Mouse (Mus musculus): ENCODE data around the gene Foxp3.

Gene Foxp3

GRCm38 (mm10) chrX:7573176-7574086 lies at the start of gene Foxp3:
Gene Foxp3, plus strand, starts transcription at chrX:7573644.
- peak; percentile 7 for DNase-seq (ENCODE audit: low spot score)

- DNase-seq (ENCODE audit: low spot score), result no peak
Measured at GRCm38 (mm10) chrX:7524961-7525360, 48.5 kb upstream of the Foxp3 start.

- no peak for DNase-seq (ENCODE audit: low spot score)
Measured at GRCm38 (mm10) chrX:7553474-7553873, 20.0 kb upstream of the Foxp3 start.

- DNase-seq (ENCODE audit: low spot score), result no peak
Measured at GRCm38 (mm10) chrX:7563076-7563475, 10.4 kb upstream of the Foxp3 start.

GRCm38 (mm10) chrX:7566352-7566751 lies 7.1 kb upstream of the Foxp3 start:
- DNase-seq (ENCODE audit: low spot score), result no peak

DNA sequence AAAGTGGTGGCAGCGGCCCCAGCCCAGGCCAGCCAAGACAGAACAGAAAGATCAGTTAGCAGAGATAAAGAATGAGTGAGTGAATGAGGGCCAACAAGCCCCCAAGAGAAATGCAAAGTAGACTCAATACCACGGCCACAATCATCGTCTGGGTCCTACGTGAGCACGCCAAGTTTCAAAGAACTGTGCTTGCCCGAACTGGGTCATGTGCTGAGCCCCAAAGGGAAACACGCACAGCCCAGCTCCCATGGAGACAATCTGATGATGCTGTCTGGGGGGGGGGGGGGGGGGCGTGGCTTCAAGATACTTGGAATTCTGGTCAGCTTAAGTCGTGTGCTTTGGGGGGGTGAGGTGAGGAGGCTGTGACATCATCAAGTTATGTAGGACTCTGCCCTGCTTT lies 6.0 kb upstream of the Foxp3 start:
- no peak for DNase-seq (ENCODE audit: low spot score)

DNA sequence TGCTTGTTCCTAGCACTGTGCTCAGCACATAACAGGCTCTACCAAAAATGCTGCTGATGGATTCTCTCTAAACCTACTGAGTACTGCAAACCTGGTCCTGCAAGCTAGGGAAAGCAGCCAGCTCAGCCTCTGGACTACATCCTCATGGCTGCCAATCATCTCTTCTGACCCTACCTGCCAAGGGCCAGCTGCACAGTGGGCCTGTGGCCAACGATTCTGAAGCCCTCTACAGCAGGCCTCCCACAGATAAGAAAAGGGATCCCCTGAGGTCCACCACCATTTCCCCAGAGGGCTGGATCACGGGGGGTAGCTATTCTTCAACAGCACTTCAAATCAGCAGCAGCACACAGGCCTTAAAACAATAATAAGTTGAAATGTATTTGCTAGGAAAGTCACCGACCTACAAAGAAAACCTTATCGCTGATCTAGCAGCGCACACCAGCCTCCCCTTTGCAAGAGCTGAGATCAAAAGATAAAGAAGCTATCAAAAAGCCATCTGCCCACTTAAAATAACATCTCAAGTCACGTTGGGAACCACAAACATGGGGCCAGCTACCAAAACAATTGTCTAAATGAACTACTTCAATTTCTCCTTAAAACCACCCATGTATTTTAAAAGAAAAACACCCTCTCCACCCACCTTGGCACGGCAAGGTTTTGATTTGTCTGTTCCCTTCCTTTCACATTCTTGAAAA lies 2.8 kb upstream of the Foxp3 start:
- no peak for DNase-seq (ENCODE audit: low spot score)

GRCm38 (mm10) chrX:7571565-7572136 lies 1.8 kb upstream of the Foxp3 start:
- DNase-seq (ENCODE audit: low spot score), result no peak

- no peak for DNase-seq (ENCODE audit: low spot score)
Measured at GRCm38 (mm10) chrX:7572466-7572865, 978 bp upstream of the Foxp3 start.

DNA sequence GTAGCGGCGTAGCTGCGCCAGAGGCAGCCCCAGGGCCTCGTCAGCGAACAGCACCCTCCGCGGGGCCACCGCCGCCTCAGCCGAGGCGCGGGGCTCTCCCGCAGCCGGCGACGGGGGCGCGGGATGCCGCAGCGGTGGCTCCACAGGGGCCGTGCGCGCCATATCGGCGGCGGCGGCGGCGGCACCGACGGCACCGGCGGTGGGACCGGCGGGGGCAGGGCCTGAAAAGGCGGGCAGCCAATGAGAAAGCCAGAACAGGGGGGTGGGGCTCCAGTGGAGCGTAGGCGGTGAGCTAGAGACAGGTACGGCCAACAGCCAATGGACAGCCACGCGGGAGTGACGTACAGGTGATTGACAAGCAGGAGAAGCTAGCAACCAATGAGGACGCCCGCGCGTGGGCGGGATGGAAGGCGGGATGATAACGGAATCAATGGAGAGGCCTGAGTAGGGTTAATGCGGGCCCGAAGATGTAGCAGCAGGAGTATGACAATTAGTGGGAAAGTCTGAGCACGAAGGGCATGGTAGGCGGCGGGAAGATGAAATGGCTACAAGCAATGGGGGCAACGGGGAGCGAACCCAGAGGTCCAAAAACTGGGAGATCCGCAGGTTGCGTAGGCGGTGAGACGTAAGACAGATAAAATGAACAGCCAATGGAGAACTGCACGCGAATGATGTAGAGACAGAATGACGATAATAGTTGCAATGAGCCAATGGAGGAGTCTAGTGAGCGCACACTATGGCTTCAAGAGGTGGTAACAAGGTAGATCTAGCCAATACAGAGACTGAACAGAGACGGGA lies 842 bp downstream of the Foxp3 start, which contains the start of gene Ppp1r3f:
Gene Ppp1r3f (minus strand): TSS at position 197 of the 798 bp plus-strand sequence.
- DNase-seq (ENCODE audit: low spot score), result peak; percentile 65

- no peak for DNase-seq (ENCODE audit: low spot score)
Measured at GRCm38 (mm10) chrX:7574885-7575231, 1.4 kb downstream of the Foxp3 start.

DNA sequence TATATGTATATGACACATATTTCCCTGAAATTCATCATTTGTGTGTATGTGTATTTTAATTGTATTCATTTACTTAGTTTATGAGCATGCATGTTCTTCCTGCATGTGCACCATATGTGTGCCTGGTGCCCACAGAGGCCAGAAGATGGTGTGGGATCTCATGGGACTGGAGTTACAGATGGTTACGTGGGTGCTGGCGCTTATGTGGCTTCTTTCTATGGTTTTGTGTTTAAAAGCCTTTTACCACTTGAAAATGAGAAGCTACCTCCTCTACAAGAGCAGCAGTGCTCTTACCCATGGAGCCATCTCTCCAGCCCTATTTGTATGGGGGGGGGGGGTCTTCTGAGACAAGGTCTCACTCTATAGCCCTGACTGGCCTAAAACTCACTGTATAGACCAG lies 7.7 kb downstream of the Foxp3 start:
- DNase-seq (ENCODE audit: low spot score), result no peak

DNA sequence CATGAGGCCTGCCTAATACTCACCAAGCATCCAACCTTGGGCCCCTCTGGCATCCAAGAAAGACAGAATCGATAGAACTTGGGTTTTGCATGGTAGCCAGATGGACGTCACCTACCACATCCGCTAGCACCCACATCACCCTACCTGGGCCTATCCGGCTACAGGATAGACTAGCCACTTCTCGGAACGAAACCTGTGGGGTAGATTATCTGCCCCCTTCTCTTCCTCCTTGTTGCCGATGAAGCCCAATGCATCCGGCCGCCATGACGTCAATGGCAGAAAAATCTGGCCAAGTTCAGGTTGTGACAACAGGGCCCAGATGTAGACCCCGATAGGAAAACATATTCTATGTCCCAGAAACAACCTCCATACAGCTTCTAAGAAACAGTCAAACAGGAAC lies 10.4 kb downstream of the Foxp3 start:
- DNase-seq (ENCODE audit: low spot score), result no peak

- no peak for DNase-seq (ENCODE audit: low spot score)
Measured at GRCm38 (mm10) chrX:7586356-7586755, 12.9 kb downstream of the Foxp3 start.

DNA sequence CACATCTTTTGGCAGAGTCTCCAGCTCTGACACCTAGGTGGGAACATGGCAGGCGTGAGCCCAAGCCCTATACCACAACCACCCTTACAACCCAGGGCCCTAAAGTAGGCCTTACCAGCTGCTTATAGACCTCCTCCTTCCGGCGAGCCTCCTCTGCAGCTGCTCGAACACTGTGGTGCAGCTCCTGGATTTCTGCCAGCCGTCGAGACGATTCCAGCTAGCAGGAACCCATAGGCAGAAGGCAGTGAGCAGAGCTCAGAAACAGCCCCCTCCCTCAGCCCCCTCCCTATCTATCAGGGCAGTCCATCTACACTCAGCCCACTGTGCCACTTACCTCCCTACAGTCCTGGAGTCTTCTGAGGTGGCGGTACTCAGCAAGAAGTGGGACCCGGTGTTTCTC lies 21.9 kb downstream of the Foxp3 start:
- DNase-seq (ENCODE audit: low spot score), result no peak

DNA sequence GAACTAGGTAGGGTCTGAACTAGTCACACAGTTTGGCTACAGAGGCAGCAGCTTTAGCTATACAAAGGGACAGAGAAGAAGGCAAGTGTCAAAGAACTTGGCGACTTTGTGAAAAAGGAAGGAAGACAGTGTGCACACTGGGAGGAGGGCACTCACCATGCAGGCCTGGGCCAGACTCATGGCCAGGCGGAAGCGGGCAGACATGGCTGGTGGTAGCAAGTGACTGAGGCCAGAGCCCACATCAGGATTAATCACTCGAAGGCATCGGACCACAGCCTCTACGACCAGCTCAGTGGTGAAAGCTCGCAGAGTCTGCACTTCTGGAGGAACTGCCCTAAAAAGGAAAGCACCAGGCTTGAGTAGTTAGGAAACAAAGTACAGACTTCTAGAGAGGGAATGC lies 30.6 kb downstream of the Foxp3 start:
- no peak for DNase-seq (ENCODE audit: low spot score)

DNA sequence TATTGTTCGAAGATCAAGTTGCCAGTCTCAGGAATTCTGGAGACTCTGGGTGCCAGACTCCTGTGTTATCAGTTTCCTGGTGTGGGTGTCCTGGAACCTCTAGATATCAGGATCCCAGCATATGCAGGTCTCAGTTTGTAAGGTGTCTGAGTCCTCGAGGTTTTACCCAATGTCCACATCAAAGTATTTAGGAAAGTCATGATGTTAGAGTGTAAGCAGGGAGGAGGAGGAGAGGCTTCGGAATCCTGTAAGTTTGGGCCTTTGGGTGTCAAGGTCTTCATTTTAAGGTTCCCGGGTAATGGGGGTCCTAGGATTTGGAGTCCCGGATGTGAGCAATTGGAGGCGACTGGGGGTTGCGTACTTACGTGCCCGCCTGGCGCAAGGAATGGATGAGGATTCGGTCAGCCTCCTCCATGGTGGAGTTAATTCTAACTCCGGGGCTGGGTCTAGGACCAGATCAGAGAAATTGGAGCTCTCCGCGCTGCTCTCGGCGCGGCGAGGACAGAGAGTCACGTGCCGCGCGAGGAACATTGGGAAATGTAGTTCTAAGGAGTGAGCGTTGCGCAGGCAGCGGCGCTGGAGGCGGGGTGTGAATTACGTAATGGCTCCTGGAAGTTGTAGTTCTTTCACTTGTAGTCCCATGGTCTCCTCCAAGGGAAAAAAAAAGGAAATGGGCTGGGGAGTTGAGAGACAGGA lies 31.6 kb downstream of the Foxp3 start, which contains the start of gene Ccdc22:
Gene Ccdc22 (minus strand): TSS at position 639 of the 696 bp plus-strand sequence.
- peak; percentile 33 for DNase-seq (ENCODE audit: low spot score)

- DNase-seq (ENCODE audit: low spot score), result no peak
Measured at GRCm38 (mm10) chrX:7605575-7605941, 32.1 kb downstream of the Foxp3 start.

- no peak for DNase-seq (ENCODE audit: low spot score)
Measured at GRCm38 (mm10) chrX:7606783-7607182, 33.3 kb downstream of the Foxp3 start, which contains the start of gene Cacna1f. Gene Cacna1f, plus strand, starts transcription at chrX:7607083.

DNA sequence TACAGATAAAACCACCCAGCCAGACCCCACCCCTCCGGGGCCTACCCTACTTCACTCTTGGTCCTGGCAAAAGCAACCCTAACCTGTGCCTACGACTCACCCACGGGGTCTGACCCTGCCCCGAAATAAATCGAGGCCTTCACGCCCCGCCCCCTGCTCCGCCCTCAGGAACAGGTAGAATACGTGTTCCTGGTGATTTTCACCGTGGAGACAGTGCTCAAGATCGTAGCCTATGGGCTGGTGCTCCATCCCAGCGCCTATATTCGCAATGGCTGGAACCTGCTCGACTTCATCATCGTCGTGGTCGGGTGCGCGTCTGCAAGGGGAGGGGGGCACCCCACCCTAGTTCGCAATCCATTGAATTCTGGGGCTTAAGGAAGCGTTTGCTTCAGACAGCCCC lies 36.6 kb downstream of the Foxp3 start:
- DNase-seq (ENCODE audit: low spot score), result no peak

- no peak for DNase-seq (ENCODE audit: low spot score)
Measured at GRCm38 (mm10) chrX:7610536-7611258, 37.3 kb downstream of the Foxp3 start.

Data from ovary, postnatal 10 days (tissue).